Mouse (Mus musculus) embryo, embryonic 11 days (tissue): ENCODE measurements around the gene Slc30a3.

Source experiments
- DNase-seq: peaks from one replicate; pipeline ENCODE4 v3.0.0-alpha.2; 2015

The Slc30a3 gene

DNA sequence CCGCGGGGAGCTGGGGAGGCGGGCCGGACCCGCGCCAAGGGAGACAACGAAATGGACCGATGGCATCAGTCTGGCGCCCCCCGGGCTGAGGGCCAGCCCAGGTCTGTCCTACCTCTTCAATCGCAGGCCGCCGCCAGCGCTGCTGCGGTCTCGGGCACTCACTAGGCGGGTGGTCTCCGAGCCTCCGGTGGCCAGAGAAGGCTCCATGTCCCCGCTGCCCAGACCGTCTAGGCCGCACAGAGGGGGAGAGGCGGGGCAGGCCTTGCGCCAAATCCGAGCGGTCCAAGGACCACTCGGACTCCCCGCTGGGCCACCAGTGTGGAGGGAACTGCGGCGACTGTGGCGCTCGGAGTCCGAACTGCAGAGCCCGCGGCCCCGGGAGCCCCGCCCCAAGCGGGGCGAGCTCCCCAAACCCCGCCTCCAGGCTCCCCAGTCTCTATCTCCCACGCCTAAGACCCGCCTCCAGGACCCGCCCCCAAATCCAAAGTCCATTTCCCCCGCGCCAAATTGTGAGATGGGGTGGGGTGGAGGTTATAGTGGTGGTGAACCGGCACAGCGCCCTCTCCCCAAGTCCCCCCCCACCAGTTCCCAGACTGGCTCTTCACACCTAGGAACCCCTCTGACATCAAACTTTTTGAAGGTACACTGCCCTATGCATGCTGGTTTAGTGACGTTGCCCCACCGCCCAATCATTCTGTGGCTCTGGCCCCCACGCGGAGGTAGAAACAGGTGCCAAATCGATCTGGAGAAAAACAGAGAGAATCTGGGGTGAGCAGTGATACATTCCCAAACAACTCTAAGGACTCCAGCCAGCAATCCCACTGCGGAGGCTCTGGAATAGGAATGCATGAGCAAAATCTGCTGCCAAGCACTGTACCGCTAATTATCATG, 14.6 kb downstream of the Slc30a3 start:
- peak; percentile 61 for DNase-seq

DNA sequence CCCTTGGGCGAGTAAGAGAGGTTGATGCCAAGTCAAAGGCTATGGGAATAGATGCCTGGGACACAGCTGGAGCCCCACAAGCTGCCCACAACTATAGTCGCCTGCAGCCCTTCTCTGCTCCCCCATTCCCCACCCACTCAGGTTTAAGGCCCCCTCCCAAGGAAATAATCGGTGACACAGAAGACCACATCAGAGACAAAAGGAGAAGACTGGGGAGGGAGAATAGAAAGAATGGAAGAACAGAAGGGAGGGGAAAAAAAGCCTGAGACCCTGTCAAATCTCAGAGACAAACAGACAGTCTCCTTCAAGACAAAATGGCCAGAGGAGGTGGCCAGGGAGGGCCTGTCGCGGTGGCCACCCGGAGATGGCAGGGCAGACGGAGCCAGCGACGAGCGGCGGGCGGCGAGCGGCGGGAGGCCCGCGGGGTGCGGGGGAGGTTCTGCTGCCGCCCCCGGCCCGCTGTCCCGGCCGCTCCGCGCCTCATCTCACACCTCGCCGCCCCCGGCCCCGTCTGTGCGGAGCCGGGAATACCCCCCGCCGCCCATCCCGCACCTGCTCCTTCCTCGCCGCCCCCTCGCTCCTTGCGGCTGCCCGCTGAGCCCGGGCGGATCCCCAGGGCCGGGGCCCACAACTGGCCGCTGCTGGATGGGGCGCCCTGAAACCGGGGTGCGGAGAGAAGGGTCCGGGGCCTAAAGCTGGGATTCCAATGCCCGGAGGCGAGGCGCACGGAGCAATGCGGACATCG, 15.6 kb downstream of the Slc30a3 start:
- peak; percentile 11 for DNase-seq

GRCm38 (mm10) chr5:31087131-31087530, 20.9 kb downstream of the Slc30a3 start:
- DNase-seq, result no peak

GRCm38 (mm10) chr5:31086606-31087005, 21.4 kb downstream of the Slc30a3 start:
- DNase-seq, result no peak

GRCm38 (mm10) chr5:31083949-31084348, 24.1 kb downstream of the Slc30a3 start:
- DNase-seq, result peak; percentile 25

GRCm38 (mm10) chr5:31082935-31083625, 25.0 kb downstream of the Slc30a3 start:
- DNase-seq, result no peak

- DNase-seq, result peak; percentile 73
These were observed 25.7 kb downstream of the Slc30a3 start for GRCm38 (mm10) chr5:31082355-31082754.

DNA sequence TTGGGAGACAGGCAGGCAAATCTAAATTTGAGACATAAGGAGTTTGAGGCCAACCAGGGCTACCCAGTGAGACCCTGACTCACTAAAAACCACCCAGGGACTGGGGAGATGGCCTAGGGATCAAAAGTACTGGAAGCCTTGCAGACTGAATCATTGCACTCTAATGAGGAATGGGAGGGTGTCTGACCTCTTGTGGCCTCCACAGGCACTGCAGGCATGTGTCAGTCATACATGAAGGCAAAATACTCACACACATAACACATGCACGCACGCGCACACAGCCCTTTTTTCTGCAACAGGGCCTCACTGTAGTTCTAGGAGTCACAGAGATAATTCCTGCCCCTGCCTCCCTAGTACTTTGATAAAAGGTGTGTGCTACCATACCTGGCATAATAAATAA, 26.7 kb downstream of the Slc30a3 start:
- DNase-seq, result peak; percentile 54

- DNase-seq, result no peak
These were observed 27.3 kb downstream of the Slc30a3 start for GRCm38 (mm10) chr5:31080795-31081164.

DNA sequence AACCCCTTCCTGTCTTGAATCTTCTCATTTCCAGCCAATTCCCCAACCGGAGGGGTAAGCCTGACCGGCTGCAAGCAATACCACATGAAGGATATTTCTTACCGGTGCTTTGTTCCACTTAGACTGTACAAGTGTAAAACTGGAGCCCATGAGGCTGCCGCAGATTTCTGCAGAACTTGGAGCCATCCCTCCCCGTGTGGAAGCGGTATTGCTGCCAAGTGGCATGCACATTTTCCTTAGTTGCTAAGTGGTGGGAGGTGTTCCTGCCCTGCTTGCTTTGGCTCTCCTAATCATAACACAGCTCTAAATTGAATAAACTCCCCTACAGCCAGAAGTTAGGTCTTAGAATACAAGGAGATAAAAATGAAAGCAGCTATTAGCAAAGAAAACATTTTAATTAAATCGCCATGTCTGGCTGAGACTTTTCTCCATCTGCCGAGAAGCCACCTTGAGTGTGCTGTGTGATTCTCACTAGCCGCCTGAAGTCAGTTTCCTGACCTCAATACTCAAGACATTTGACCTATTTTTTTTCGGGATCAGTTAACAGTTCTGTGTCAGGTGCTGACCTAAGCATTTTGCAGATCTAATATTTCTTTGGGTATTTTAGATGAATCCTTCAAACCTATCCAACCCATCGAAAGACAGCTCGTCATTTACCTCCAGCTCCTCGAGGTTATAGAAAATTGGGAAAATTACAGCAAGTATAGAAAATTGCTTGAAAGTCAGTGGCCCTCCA, 27.8 kb downstream of the Slc30a3 start:
- no peak for DNase-seq

GRCm38 (mm10) chr5:31076346-31076745, 31.7 kb downstream of the Slc30a3 start:
- no peak for DNase-seq

DNA sequence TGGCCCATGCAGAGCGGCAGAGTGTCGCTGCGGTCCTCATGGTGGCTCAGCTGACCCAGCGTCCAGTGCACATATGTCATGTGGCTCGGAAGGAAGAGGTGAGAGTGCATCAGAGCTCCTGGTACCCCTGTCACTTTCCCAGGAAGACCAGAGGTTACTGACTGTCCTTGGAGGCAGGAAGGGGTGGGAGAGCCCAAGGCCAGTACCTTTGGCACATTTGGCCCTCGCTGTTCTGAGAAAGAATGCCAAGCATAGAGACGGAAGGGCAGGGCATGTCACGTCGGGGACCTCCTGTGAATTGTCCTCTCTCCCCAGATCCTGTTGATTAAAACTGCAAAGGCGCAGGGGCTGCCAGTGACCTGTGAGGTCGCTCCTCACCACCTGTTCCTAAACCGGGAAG, 34.9 kb downstream of the Slc30a3 start:
- no peak for DNase-seq

GRCm38 (mm10) chr5:31071821-31072220, 36.2 kb downstream of the Slc30a3 start:
- DNase-seq, result no peak

DNA sequence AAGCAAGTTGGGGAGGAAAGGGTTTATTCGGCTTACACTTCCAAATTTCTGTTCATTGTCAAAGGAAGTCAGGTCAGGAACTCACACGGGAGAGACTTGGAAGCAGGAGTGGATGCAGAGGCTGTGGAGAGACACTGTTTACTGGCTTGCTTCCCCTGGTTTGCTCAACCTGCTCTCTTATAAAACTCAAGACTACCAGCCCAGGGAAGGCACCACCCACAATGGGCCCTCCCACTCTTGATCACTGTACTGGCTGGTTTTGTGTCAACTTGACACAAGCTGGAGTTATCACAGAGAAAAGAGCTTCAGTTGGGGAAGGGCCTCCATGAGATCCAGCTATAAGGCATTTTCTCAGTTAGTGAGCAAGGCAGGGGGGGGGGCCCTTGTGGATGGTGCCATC, 37.0 kb downstream of the Slc30a3 start:
- DNase-seq, result no peak

GRCm38 (mm10) chr5:31069810-31070209, 38.2 kb downstream of the Slc30a3 start:
- no peak for DNase-seq

DNA sequence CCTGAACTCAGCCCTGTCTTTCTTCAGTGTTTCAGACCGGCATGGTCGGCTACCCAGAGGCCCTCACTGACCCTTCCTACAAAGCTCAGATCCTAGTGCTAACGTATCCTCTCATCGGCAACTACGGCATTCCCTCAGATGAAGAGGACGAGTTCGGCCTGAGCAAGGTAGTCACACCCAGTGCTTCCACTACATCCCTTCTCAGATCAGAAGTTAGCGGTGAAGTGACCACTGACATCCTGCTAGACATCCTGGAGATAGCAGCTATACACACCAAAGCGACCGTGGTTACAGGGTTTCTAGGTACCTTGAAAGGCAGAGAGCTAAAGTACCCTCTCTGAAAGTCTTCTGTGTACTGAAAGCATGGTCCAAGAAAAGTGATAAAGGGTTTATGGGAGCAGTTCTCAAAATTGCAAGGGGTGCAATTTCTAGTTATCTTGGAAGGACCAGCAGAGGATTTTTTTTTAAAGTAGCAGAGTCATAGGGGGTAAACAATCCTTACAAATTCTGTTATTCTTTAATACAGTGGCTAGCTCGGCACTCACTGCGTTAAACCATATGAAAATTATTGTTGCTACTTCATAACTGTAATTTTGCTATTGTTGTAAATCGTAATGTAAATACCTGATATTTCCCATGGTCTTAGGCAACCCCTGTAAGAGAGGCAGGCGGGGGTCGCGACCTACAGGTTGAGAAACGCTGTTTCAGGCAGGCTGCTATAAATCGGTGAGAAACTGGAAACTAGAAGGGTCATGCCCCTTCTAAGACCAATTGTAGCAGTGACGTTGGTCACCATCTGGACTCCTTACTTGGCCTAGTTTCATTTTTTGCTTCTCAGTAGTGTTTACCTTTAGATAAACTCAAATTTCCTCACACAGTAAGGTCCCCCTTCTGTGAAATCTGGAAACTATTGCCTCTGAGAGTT, 52.6 kb downstream of the Slc30a3 start:
- DNase-seq, result peak; percentile 50

DNA sequence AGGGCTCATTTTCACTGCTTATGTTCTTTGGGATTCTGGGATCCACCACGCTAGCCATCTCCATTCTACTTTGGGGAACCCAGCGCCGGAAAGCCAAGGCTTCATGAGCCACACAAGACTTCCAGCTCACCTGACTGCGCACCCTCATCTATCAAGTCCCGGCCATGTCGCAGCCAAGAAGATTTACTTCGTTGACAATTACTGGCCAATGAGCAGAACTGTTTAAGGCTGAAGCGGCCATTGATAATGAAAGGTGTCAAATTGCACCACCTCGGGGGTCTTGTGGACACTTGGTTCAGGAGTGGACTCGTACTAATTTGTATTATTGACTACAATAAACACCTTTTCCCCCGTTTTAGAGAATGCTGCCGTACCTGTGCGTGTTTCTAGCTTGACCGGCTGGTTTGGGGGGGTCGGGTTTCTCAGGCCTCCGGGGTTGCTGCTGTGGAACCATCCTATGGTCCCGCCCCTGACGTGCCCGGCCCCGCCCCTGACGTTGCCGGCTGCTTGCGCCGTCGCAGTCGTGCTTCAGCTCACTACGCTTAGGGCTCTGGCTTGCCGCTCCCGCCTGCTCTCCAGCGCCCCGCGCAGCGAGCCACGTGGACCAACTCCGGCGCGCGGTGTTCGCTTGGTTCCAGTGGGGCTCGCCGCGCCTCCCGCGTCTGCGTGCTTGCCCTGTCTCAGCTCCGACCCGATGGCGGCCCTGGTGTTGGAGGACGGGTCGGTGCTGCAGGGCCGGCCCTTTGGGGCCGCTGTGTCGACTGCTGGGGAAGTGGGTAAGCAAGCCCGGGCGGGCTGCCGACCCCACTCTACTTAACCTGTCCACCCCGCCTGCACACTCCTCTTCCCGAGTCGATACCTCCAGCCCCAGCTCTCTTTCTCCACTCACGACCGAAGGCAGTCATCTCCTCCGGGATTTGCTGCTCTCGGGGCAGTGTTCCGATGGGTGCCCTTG, 53.5 kb downstream of the Slc30a3 start, which contains the start of gene Cad:
Cad (plus strand) TSS at position 520 of the 955 bp plus-strand sequence.
- peak; percentile 96 for DNase-seq

DNA sequence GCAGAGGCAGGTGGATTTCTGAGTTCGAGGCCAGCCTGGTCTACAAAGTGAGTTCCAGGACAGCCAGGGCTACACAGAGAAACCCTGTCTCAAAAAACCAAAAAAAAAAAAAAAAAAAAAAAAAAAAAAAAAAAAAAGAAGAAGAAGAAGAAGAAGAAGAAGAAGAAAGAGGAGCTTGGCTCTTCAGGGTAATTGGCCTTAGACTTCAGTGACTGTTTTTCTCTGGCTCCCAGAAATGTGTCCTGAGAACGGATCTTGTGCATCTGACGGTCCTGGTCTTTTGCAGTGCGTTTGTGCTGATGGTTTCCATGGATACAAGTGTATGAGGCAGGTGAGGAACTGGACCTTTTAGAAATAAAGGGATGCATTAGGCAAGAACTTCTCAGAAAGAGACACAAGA, 54.3 kb downstream of the Slc30a3 start:
- DNase-seq, result peak; percentile 4

DNA sequence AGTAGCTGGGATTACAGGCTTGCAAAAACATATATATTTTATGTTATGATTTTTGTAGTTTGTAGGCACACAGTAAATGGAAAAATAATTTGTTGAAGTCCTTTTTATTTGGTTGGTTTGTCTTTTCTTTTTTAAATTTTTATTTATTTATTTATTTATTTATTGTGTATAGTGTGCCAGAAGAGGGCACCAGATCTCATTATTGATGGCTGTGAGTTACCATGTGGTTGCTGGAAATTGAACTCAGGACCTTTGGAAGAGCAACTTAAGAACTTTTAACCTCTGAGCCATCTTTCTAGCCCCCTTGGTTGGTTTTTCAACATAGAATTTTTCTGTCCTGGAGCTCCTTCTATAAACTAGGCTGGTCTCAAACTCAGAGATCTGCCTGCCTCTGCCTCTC, 57.6 kb downstream of the Slc30a3 start:
- DNase-seq, result no peak
